Mouse (Mus musculus): ENCODE measurements around the gene Ppargc1a. TPM values are rescaled to one million over a fixed set of nuclear protein-coding genes. Genes with fewer than 3 reads are reported as not detected.

Ppargc1a gene
- polyA plus RNA-seq, 1 experiment from 2014 or later, result 9.1 TPM

DNA sequence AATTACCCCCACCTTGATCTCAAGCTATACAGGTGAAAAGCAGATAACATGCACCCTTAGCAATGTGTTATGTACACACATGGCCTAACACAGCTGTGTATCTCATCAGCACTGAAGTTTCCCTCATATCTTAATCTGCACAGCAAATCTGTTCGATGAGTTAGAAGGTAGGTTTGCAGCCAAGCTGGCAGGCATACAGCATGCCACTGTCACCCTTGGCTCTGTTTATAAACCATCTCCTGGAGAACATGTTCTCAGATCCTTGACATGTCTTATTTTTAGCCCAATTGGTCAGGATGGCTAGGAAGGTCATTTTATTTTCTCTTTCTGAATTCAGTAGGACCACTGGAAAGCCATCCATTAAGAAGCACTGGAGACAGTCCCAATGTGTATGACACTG lies 36.2 kb downstream of the Ppargc1a start:
- Histone ChIP-seq H3K27ac (ENCODE audit: low read length) (no peak overlapping the region), H3K4me2 (ENCODE audit: low read length) (no peak overlapping the region), H3K36me3 (ENCODE audit: control insufficient read depth, insufficient read depth) (no peaks in the 10 kb centered on the region), H3K4me1 (replicated peaks; ENCODE audit: control insufficient read depth, insufficient read depth, low read length) (no peaks in the 10 kb centered on the region), H3K9me3 (ENCODE audit: control insufficient read depth, low read length) (no peaks in the 10 kb centered on the region), H3K9ac (replicated peaks; ENCODE audit: low read depth, low read length) (no peak overlapping the region), H3K27me3 (replicated peaks; ENCODE audit: control insufficient read depth, insufficient read depth, low read length) (no peaks in the 10 kb centered on the region), H3K4me3 (replicated peaks; ENCODE audit: low read length) (no peak overlapping the region)
- ATAC-seq, result no peak
- 88% methylated on average over 1 of the region's 1 CpGs for WGBS

DNA sequence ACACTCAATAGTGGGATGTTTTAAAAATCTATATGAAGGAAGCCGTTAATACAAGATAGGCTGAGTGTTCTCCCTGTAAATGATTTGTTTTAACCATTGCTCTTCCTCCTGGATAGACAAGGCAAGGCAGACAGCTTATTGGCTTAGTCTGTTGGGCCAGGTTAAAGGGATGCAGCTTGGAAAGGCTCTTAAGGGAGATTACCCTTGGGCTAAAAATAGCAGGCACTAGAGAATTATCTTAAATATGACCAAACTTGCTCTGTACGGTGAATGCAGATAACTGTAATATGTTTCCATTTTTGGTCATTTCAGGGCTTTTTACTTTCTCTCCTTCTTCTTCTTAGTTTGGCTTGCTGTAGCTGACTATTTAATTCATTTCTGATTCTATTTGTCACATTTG lies 38.1 kb downstream of the Ppargc1a start:
- Histone ChIP-seq H3K9ac (replicated peaks; ENCODE audit: low read depth, low read length) (no peak overlapping the region), H3K4me2 (ENCODE audit: low read length) (no peak overlapping the region), H3K4me3 (replicated peaks; ENCODE audit: low read length) (no peak overlapping the region), H3K27ac (ENCODE audit: low read length) (no peak overlapping the region), H3K27me3 (replicated peaks; ENCODE audit: control insufficient read depth, insufficient read depth, low read length) (no peaks in the 10 kb centered on the region), H3K4me1 (replicated peaks; ENCODE audit: control insufficient read depth, insufficient read depth, low read length) (no peaks in the 10 kb centered on the region), H3K36me3 (ENCODE audit: control insufficient read depth, insufficient read depth) (no peaks in the 10 kb centered on the region), H3K9me3 (ENCODE audit: control insufficient read depth, low read length) (no peaks in the 10 kb centered on the region)
- no peak for ATAC-seq
- WGBS, result 77% methylated on average over 2 of the region's 2 CpGs

DNA sequence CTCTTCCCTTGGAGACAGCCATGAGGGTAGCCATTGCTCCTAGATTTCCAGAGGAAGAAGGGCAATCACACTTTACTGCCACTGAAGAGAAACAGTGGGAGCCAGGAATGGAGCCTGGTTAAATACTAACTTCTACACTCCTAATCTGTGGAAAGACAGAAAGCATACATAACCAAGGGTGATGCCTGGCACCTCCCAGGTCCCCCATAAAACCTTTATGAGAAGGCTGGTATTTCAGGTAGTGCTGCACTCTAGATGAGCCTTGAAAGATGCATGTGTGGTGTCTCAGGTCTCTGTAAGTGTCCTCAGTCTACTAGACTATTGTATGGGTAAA lies 39.4 kb downstream of the Ppargc1a start:
- H3K9me3 ChIP-seq (ENCODE audit: control insufficient read depth, low read length), result no peaks in the 10 kb centered on the region
- H3K4me3 ChIP-seq (replicated peaks; ENCODE audit: low read length), result no peak overlapping the region
- no peak overlapping the region for H3K4me2 ChIP-seq (ENCODE audit: low read length)
- H3K27me3 ChIP-seq (replicated peaks; ENCODE audit: control insufficient read depth, insufficient read depth, low read length), result no peaks in the 10 kb centered on the region
- no peak overlapping the region for H3K27ac ChIP-seq (ENCODE audit: low read length)
- H3K9ac ChIP-seq (replicated peaks; ENCODE audit: low read depth, low read length), result no peak overlapping the region
- ATAC-seq, result no peak
- no peaks in the 10 kb centered on the region for H3K4me1 ChIP-seq (replicated peaks; ENCODE audit: control insufficient read depth, insufficient read depth, low read length)
- no peaks in the 10 kb centered on the region for H3K36me3 ChIP-seq (ENCODE audit: control insufficient read depth, insufficient read depth)

DNA sequence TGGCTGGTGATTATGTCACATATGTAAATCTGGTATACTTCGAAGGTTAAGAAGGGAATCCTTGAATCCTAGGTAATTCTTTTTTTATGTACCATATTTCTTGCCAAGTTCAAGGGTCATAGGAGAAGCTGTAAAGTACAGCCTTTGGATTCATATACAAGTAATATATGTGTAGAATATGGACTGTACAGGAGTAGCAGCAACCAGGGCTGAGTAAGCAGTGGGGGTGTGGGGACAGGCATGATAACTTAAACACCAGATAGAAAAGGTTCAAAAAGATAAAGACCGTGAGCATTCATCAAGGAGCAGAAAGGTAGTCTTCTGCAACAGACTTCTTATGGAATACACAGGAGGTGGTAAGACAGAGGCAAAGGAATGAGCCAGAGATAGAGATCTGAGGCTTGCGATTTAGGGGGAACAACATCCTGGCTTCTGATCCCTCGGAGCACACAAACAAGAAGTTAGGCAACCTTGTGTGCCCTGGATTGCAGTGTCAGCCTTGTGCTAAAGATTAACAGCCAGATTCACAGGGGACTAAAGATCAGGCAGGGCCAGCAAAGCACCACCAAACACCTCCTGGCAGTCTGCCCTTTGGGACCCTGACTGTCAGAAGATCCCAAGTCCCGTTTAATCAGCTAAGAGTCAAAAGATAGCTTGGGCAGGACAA lies 39.9 kb downstream of the Ppargc1a start:
- ATAC-seq, result no peak

DNA sequence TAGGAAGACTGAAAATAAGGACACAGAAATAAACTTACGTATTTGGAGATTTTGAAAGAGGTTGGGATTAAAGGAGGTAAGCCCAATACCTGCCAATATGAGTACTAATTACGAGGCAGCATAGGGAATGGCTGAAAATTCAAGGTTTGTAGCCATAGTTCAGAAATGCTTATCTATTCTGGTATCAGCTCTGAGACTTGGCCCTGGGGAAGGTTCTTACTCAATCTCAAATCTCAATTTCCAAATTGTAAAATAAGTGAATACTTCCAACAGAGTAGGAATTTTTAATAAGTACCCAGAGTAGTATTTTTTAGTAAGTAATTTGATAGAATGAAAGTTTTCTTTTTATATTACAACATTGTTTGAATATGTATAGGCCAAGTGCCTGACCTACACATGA lies 41.7 kb downstream of the Ppargc1a start:
- no peak for ATAC-seq
- Histone ChIP-seq H3K36me3 (ENCODE audit: control insufficient read depth, insufficient read depth) (no peaks in the 10 kb centered on the region), H3K27me3 (replicated peaks; ENCODE audit: control insufficient read depth, insufficient read depth, low read length) (no peaks in the 10 kb centered on the region), H3K9me3 (ENCODE audit: control insufficient read depth, low read length) (no peaks in the 10 kb centered on the region), H3K27ac (ENCODE audit: low read length) (no peak overlapping the region), H3K4me1 (replicated peaks; ENCODE audit: control insufficient read depth, insufficient read depth, low read length) (no peaks in the 10 kb centered on the region), H3K4me2 (ENCODE audit: low read length) (no peak overlapping the region), H3K4me3 (replicated peaks; ENCODE audit: low read length) (no peak overlapping the region), H3K9ac (replicated peaks; ENCODE audit: low read depth, low read length) (no peak overlapping the region)
- 84% methylated on average over 2 of the region's 2 CpGs for WGBS

More for the DNA sequence above, 39.9 kb downstream of the Ppargc1a start:
- no peak overlapping the region for H3K27ac ChIP-seq (ENCODE audit: low read length)
- no peaks in the 10 kb centered on the region for H3K27me3 ChIP-seq (replicated peaks; ENCODE audit: control insufficient read depth, insufficient read depth, low read length)
- H3K9ac ChIP-seq (replicated peaks; ENCODE audit: low read depth, low read length), result no peak overlapping the region
- H3K4me2 ChIP-seq (ENCODE audit: low read length), result no peak overlapping the region
- H3K9me3 ChIP-seq (ENCODE audit: control insufficient read depth, low read length), result no peaks in the 10 kb centered on the region
- WGBS, result 90% methylated on average over 5 of the region's 5 CpGs
- no peak overlapping the region for H3K4me3 ChIP-seq (replicated peaks; ENCODE audit: low read length)
- no peaks in the 10 kb centered on the region for H3K4me1 ChIP-seq (replicated peaks; ENCODE audit: control insufficient read depth, insufficient read depth, low read length)
- H3K36me3 ChIP-seq (ENCODE audit: control insufficient read depth, insufficient read depth), result no peaks in the 10 kb centered on the region

DNA sequence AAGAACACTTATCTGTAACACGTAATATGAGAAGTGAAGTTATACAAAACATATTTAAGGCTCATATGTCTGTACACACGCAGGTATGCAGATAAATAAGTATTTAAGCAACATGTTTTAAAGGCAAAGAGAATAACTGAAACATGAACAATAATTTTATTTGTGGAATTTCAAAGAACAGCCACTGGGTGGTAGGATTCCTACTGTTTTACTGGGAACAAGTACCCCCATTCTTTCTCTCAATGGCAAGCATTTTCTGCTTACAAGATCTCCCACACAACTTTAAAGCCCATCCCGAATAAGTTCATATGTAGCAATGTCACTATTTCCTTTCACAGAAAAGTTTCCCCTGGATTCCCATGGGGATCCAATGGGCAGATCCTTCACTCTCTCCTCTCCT lies 46.7 kb downstream of the Ppargc1a start:
- H3K4me3 ChIP-seq (replicated peaks; ENCODE audit: low read length), result no peak overlapping the region
- H3K27ac ChIP-seq (ENCODE audit: low read length), result no peak overlapping the region
- no peak for ATAC-seq
- WGBS, result 86% methylated on average over 3 of the region's 3 CpGs
- H3K9ac ChIP-seq (replicated peaks; ENCODE audit: low read depth, low read length), result no peak overlapping the region
- H3K27me3 ChIP-seq (replicated peaks; ENCODE audit: control insufficient read depth, insufficient read depth, low read length), result no peaks in the 10 kb centered on the region
- no peaks in the 10 kb centered on the region for H3K36me3 ChIP-seq (ENCODE audit: control insufficient read depth, insufficient read depth)
- H3K9me3 ChIP-seq (ENCODE audit: control insufficient read depth, low read length), result no peaks in the 10 kb centered on the region
- H3K4me1 ChIP-seq (replicated peaks; ENCODE audit: control insufficient read depth, insufficient read depth, low read length), result no peaks in the 10 kb centered on the region
- H3K4me2 ChIP-seq (ENCODE audit: low read length), result no peak overlapping the region

DNA sequence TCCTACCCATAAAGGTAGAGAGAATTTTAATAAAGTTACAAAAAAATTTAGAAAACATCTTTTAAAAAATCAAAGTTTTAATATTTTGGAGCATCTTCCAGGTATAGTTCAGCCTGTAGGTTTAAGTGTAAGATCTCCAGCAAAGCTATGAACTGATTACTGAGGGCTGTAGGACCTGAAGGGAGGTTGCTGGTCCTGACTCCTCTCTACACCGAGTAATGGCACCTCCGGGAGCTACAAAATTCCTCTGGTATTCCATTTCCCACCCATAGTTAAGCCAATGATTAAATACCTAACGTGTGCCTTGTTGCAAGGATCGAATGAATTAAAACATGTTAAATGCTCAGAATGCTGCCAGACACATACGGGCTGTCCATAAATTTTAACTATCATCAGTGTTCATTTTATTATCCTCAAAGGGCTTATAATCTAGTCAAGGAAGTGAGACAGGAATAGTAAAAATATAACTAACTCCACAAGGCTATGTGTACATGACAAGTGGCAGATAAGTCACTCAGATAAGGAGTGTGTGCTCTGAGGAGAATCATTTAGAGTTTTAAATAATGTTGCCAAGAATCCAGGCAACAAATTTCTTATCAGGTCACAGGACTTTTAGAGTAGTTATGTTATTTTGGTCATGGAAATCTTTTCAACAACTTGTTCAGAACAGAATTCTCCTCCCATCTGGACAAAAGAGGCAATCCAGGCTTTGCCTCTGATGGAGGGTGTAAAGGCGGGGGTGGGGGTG lies 49.9 kb downstream of the Ppargc1a start:
- 92% methylated on average over 6 of the region's 6 CpGs for WGBS
- H3K9me3 ChIP-seq (ENCODE audit: control insufficient read depth, low read length), result no peaks in the 10 kb centered on the region
- no peaks in the 10 kb centered on the region for H3K27me3 ChIP-seq (replicated peaks; ENCODE audit: control insufficient read depth, insufficient read depth, low read length)
- no peak overlapping the region for H3K4me3 ChIP-seq (replicated peaks; ENCODE audit: low read length)
- no peaks in the 10 kb centered on the region for H3K4me1 ChIP-seq (replicated peaks; ENCODE audit: control insufficient read depth, insufficient read depth, low read length)
- H3K4me2 ChIP-seq (ENCODE audit: low read length), result no peak overlapping the region
- H3K36me3 ChIP-seq (ENCODE audit: control insufficient read depth, insufficient read depth), result no peaks in the 10 kb centered on the region
- ATAC-seq, result no peak
- H3K27ac ChIP-seq (ENCODE audit: low read length), result no peak overlapping the region
- no peak overlapping the region for H3K9ac ChIP-seq (replicated peaks; ENCODE audit: low read depth, low read length)

DNA sequence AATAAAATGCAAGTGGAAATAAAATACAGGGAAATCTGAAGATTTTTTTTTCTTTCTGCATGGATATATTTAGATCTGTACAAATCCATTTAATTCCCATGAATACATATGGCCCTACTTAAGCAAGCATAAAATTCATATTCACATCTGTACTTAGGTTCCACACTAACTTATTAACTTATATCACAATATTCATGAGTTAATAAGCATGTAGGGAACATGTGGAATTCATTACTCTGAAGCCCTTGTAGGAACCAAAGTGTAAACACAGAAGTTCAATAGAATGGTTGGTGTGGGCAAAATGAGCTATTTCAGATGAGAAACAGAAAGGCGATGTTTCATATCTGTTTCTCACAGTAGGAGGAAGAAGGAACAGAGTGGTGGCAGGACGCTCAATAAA lies 62.9 kb downstream of the Ppargc1a start:
- no peaks in the 10 kb centered on the region for H3K36me3 ChIP-seq (ENCODE audit: control insufficient read depth, insufficient read depth)
- no peak overlapping the region for H3K4me2 ChIP-seq (ENCODE audit: low read length)
- ATAC-seq, result no peak
- H3K4me3 ChIP-seq (replicated peaks; ENCODE audit: low read length), result no peak overlapping the region
- H3K27me3 ChIP-seq (replicated peaks; ENCODE audit: control insufficient read depth, insufficient read depth, low read length), result no peaks in the 10 kb centered on the region
- no peaks in the 10 kb centered on the region for H3K9me3 ChIP-seq (ENCODE audit: control insufficient read depth, low read length)
- 97% methylated on average over 2 of the region's 2 CpGs for WGBS
- no peak overlapping the region for H3K27ac ChIP-seq (ENCODE audit: low read length)
- no peak overlapping the region for H3K9ac ChIP-seq (replicated peaks; ENCODE audit: low read depth, low read length)
- no peaks in the 10 kb centered on the region for H3K4me1 ChIP-seq (replicated peaks; ENCODE audit: control insufficient read depth, insufficient read depth, low read length)

DNA sequence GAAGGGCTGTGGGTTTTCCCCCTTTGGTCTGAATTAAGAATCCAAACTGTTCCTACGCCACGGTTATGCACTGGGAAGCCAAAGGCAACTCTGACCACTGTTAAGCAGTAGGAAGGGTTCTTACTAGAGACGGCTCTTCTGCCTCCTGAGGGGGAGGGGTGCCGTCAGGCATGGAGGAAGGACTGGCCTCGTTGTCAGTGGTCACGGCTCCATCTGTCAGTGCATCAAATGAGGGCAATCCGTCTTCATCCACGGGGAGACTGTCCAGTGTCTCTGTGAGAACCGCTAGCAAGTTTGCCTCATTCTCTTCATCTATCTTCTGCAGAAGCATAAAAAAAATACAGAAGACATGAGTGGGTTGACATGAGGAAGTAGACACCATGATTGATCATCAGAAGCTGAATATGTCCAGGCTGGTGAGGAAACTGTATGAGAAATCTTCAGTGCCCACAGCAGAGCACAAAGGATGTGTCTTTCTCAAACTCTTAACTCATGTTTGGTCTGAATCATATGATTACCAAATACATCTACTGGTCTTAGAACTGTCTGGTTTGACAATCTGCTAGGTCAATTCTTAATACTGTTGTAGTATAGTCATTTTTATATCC lies 69.5 kb downstream of the Ppargc1a start:
- no peak overlapping the region for H3K4me3 ChIP-seq (replicated peaks; ENCODE audit: low read length)
- no peaks in the 10 kb centered on the region for H3K36me3 ChIP-seq (ENCODE audit: control insufficient read depth, insufficient read depth)
- WGBS, result 80% methylated on average over 9 of the region's 9 CpGs
- no peak for ATAC-seq
- peaks cover 6% of the 10 kb centered on the region; the same call in 1 of the 2 replicates for H3K4me1 ChIP-seq (replicated peaks; ENCODE audit: control insufficient read depth, insufficient read depth, low read length)
- H3K27ac ChIP-seq (ENCODE audit: low read length), result no peak overlapping the region
- no peak overlapping the region for H3K4me2 ChIP-seq (ENCODE audit: low read length)
- H3K9ac ChIP-seq (replicated peaks; ENCODE audit: low read depth, low read length), result no peak overlapping the region
- no peaks in the 10 kb centered on the region for H3K27me3 ChIP-seq (replicated peaks; ENCODE audit: control insufficient read depth, insufficient read depth, low read length)
- no peaks in the 10 kb centered on the region for H3K9me3 ChIP-seq (ENCODE audit: control insufficient read depth, low read length)
